Mouse (Mus musculus): ENCODE measurements around the gene Pink1.

The Pink1 gene

GRCm38 (mm10) chr4:138313021-138313420 is 13.1 kb downstream of the Pink1 start:
- DNase-seq (ENCODE audit: low spot score): no peak

- DNase-seq (ENCODE audit: low spot score): no peak
These were observed 14.0 kb downstream of the Pink1 start for GRCm38 (mm10) chr4:138312105-138312504.

GRCm38 (mm10) chr4:138311595-138311994 is 14.5 kb downstream of the Pink1 start:
- DNase-seq (ENCODE audit: low spot score): peak; percentile 74

- no peak for DNase-seq (ENCODE audit: low spot score)
These were observed 15.7 kb downstream of the Pink1 start for GRCm38 (mm10) chr4:138310311-138310910.

GRCm38 (mm10) chr4:138307739-138308138 is 18.4 kb downstream of the Pink1 start:
- DNase-seq (ENCODE audit: low spot score): no peak

- DNase-seq (ENCODE audit: low spot score): no peak
These were observed 19.1 kb downstream of the Pink1 start for GRCm38 (mm10) chr4:138307025-138307424.

- peak; percentile 98 for DNase-seq (ENCODE audit: low spot score)
These were observed 21.6 kb downstream of the Pink1 start, which contains the start of gene Ddost for GRCm38 (mm10) chr4:138304340-138305104. Ddost (plus strand) TSS chr4:138304730.

- DNase-seq (ENCODE audit: low spot score): no peak
These were observed 22.4 kb downstream of the Pink1 start for GRCm38 (mm10) chr4:138303742-138304141.

GRCm38 (mm10) chr4:138303011-138303410 is 23.1 kb downstream of the Pink1 start:
- no peak for DNase-seq (ENCODE audit: low spot score)

GRCm38 (mm10) chr4:138301271-138301780 is 24.8 kb downstream of the Pink1 start:
- DNase-seq (ENCODE audit: low spot score): no peak

- DNase-seq (ENCODE audit: low spot score): no peak
These were observed 32.1 kb downstream of the Pink1 start for GRCm38 (mm10) chr4:138293949-138294550.

- no peak for DNase-seq (ENCODE audit: low spot score)
These were observed 32.7 kb downstream of the Pink1 start for GRCm38 (mm10) chr4:138293261-138293948.

- no peak for DNase-seq (ENCODE audit: low spot score)
These were observed 34.1 kb downstream of the Pink1 start for GRCm38 (mm10) chr4:138292028-138292427.

- no peak for DNase-seq (ENCODE audit: low spot score)
These were observed 37.4 kb downstream of the Pink1 start for GRCm38 (mm10) chr4:138288691-138289090.

GRCm38 (mm10) chr4:138286411-138286810 is 39.7 kb downstream of the Pink1 start:
- DNase-seq (ENCODE audit: low spot score): no peak

- peak; percentile 67 for DNase-seq (ENCODE audit: low spot score)
These were observed 43.3 kb downstream of the Pink1 start for GRCm38 (mm10) chr4:138282834-138283233.

GRCm38 (mm10) chr4:138278346-138278745 is 47.8 kb downstream of the Pink1 start:
- no peak for DNase-seq (ENCODE audit: low spot score)

GRCm38 (mm10) chr4:138272011-138272997 is 53.8 kb downstream of the Pink1 start:
- DNase-seq (ENCODE audit: low spot score): no peak

- DNase-seq (ENCODE audit: low spot score): no peak
These were observed 58.2 kb downstream of the Pink1 start for GRCm38 (mm10) chr4:138267869-138268268.

All from testis, postnatal 10 days (tissue).